Mouse (Mus musculus) olfactory bulb, adult 2 months (tissue): ENCODE measurements around the gene Rnf114. TPM values are rescaled to one million over a fixed set of nuclear protein-coding genes. Genes with fewer than 3 reads are reported as not detected.

Source experiments
- H3K27ac ChIP-seq: fragments of 200-500 bp; 2 replicates; pipeline ENCODE4 v1.5.1; 2012; ENCODE audit warnings: low read depth, low read length; ENCODE audit not compliant: insufficient read depth
- H3K4me1 ChIP-seq: fragments of 200-500 bp; 2 replicates; pipeline ENCODE4 v1.6.1; 2012; ENCODE audit warnings: low read length; ENCODE audit not compliant: control insufficient read depth, insufficient read depth
- H3K4me3 ChIP-seq: fragments of 200-500 bp; 2 replicates; pipeline ENCODE4 v1.5.1; 2012; ENCODE audit warnings: mild to moderate bottlenecking, low read depth, low read length, moderate library complexity; ENCODE audit not compliant: insufficient read depth
- CTCF ChIP-seq: fragments of 200-500 bp; IDR thresholded peaks from 2 replicates; pipeline ENCODE4 v1.5.1; 2012; ENCODE audit warnings: low read depth, mild to moderate bottlenecking, low read length, moderate library complexity; ENCODE audit not compliant: insufficient read depth
- POLR2A ChIP-seq: fragments of 200-500 bp; IDR thresholded peaks from 2 replicates; pipeline ENCODE4 v1.6.1; 2012; ENCODE audit warnings: mild to moderate bottlenecking, low read depth, low read length, moderate library complexity; ENCODE audit not compliant: insufficient read depth
- WGBS: fragments of 180-500 bp; shearing (Covaris S2); methylation state at CpG from one replicate; pipeline ENCODE4 v1.1.7; 2018; 5-methylcytosine and 5-hydroxymethylcytosine counted together
- polyA plus RNA-seq: library from polyadenylated mRNA; stranded (reverse); fragments of >200 nt; gene quantifications from 2 replicates; pipeline ENCODE4 v1.2.4, GENCODE M21; 2012; ENCODE audit warnings: low replicate concordance; ENCODE audit not compliant: missing spikeins, insufficient read depth, insufficient read length

Rnf114 gene
- polyA plus RNA-seq, 1 experiment = not detected

DNA sequence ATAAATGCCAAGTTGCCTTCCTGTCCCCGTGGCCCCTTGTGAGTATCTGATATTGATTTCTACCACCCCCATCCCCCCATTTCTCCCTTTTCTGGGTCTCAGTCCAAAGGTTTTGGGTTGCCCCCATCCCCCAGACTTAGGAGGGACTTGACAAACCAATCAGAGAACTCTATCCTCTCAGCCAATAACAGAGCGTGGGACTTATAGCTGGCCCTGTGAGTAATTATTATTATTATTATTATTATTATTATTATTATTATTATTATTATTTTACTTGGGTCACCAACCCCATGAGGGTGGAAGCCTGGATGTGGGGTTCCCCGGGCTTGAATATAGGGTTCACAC, 72.8 kb downstream of the Rnf114 start:
- peaks cover 15% of the 10 kb centered on the region for H3K4me1 ChIP-seq
- H3K4me3 ChIP-seq = no peak overlapping the region
- TF ChIP-seq POLR2A (no peak), CTCF (no peak)
- H3K27ac ChIP-seq = no peak overlapping the region
- WGBS = 75% methylated on average over 3 of the region's 3 CpGs

DNA sequence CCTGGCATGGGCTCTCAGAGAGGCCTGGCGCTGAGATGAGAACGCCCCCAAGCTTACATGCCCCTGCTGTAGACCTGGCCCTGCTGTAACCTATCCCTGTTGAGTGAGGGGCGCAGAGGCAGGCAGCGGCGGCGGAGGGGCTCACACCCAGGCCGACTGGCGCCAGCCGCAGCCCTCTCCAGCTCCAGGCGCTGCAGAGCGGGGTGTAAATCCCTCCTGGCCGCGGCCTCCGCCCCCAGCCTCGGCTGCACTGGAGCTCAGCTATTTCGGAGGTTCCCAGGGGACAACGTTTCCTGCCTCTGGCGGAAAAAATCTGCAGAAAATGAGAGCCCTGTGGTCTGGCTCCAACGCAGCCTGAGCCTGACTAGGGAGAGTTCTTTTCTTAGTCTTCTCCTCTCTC, 73.2 kb downstream of the Rnf114 start:
- Histone ChIP-seq H3K4me3 (no peak overlapping the region), H3K27ac (no peak overlapping the region), H3K4me1 (peaks cover 18% of the 10 kb centered on the region)
- TF ChIP-seq CTCF (no peak), POLR2A (no peak)
- WGBS = 30% methylated on average over 19 of the region's 19 CpGs

Other genes starting within 250 kb of the Rnf114 start
- not detected in 2 replicates for gene B4galt5, start 143.5 kb upstream of the Rnf114 start, polyA plus RNA-seq
- gene Slc9a8, start 70.9 kb upstream of the Rnf114 start, polyA plus RNA-seq = not detected in 2 replicates
- not detected in 2 replicates for gene Spata2, start 242 bp downstream of the Rnf114 start, polyA plus RNA-seq
- gene Snai1, start 45.5 kb downstream of the Rnf114 start, polyA plus RNA-seq = not detected in 2 replicates
- not detected in 2 replicates for gene Ube2v1, start 139.4 kb downstream of the Rnf114 start, polyA plus RNA-seq
- not detected in 2 replicates for gene Gm20431, start 168.9 kb downstream of the Rnf114 start, polyA plus RNA-seq
- gene Cebpb, start 196.3 kb downstream of the Rnf114 start, polyA plus RNA-seq = not detected in 2 replicates
- 167 TPM in 1 of 2 replicates, not detected in the other for gene Tmem189, start 197.2 kb downstream of the Rnf114 start, polyA plus RNA-seq